Mouse (Mus musculus): ENCODE results near the gene Nabp1.

DNA sequence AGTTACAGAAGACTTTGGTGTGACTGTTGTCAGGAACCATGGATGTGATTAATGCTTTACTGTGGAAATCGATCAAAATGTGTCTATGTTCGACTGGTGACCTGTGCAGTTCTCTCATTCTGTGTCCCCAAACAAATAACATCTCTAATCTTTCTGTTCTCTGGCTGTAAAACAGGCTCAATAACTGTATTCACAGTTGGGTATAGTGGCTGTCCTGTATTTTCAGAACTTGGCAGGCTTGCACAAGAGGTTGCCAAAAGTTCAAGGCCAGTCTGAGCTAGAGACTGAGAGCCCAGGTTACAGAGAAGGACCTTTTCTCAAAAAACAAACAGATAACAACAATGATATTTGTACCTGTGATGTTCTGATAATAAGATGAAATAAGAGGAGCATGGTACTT, 34.1 kb upstream of the Nabp1 start:
- TF ChIP-seq CTCF (IDR thresholded peaks at IDR 0.05; ENCODE audit: low read depth, low read length) (no peak), GATA1 (IDR thresholded peaks at IDR 0.05; ENCODE audit: borderline replicate concordance, low read length) (no peak), TAL1 (conservative IDR thresholded peaks at IDR 0.05; ENCODE audit: low read depth, low read length) (no peak), POLR2AphosphoS5 (IDR thresholded peaks at IDR 0.05; ENCODE audit: insufficient replicate concordance, low read depth, low read length) (no peak), GATA2 (IDR thresholded peaks at IDR 0.05; ENCODE audit: borderline replicate concordance, low read depth, low read length) (no peak)

Data from G1E (cell line).